Mouse (Mus musculus) heart, postnatal 36 days (tissue): ENCODE data around the gene Otub1. TPM values are rescaled to one million over a fixed set of nuclear protein-coding genes. Genes with fewer than 3 reads are reported as not detected.
A peak's percentile ranks its signal among the peaks of the same experiment; 100 is the strongest.

Experiments used
- DNase-seq, 2 experiments: peaks; one replicate each; pipeline ENCODE4 v3.0.0; 2021 to 2022
- intact Hi-C: fragments of 180-260 bp; cut with DNase I; formaldehyde crosslinking; loops from one replicate; pipeline ENCODE4 v1.15.1; 2025
- total RNA-seq, 2 experiments: library from RNA; stranded (reverse); gene quantifications; 2 replicates each; pipeline ENCODE4 v1.2.3; 2021

Gene Otub1
- total RNA-seq, 2 experiments from 2014 or later = 72.2 to 72.6 TPM

GRCm38 (mm10) chr19:7178841-7179452, 27.2 kb downstream of the Otub1 start:
- intact Hi-C loops = no loop called here
- no peak for DNase-seq

GRCm38 (mm10) chr19:7177804-7178511, 28.2 kb downstream of the Otub1 start:
- DNase-seq = no peak
- intact Hi-C loops = no loop called here

GRCm38 (mm10) chr19:7176041-7176696, 29.9 kb downstream of the Otub1 start:
- no peak for DNase-seq
- intact Hi-C loops = no loop called here

- DNase-seq = no peak
- intact Hi-C loops = no loop called here
Measured at GRCm38 (mm10) chr19:7172051-7172866, 33.9 kb downstream of the Otub1 start.

GRCm38 (mm10) chr19:7171447-7171846, 34.7 kb downstream of the Otub1 start:
- intact Hi-C loops = no loop called here
- no peak for DNase-seq

- DNase-seq = no peak
Measured at GRCm38 (mm10) chr19:7170916-7171315, 35.2 kb downstream of the Otub1 start.

GRCm38 (mm10) chr19:7168423-7168822, 37.7 kb downstream of the Otub1 start:
- no peak for DNase-seq
- intact Hi-C loops = no loop called here

More at GRCm38 (mm10) chr19:7170916-7171315, 35.2 kb downstream of the Otub1 start:
- intact Hi-C loops = no loop called here

GRCm38 (mm10) chr19:7166767-7167166, 39.3 kb downstream of the Otub1 start:
- intact Hi-C loops = no loop called here

GRCm38 (mm10) chr19:7166200-7166711, 39.9 kb downstream of the Otub1 start:
- intact Hi-C loops = no loop called here
- no peak for DNase-seq

More at GRCm38 (mm10) chr19:7166767-7167166, 39.3 kb downstream of the Otub1 start:
- no peak for DNase-seq

GRCm38 (mm10) chr19:7165509-7166199, 40.5 kb downstream of the Otub1 start:
- intact Hi-C loops = no loop called here

GRCm38 (mm10) chr19:7164820-7165323, 41.2 kb downstream of the Otub1 start:
- DNase-seq = no peak
- intact Hi-C loops = no loop called here

More at GRCm38 (mm10) chr19:7165509-7166199, 40.5 kb downstream of the Otub1 start:
- DNase-seq = peak in 1 of 2 experiments; percentile 15

GRCm38 (mm10) chr19:7164238-7164637, 41.9 kb downstream of the Otub1 start:
- intact Hi-C loops = no loop called here
- DNase-seq = no peak

GRCm38 (mm10) chr19:7161064-7161463, 45.1 kb downstream of the Otub1 start:
- intact Hi-C loops = no loop called here
- DNase-seq = no peak

GRCm38 (mm10) chr19:7160151-7160906, 45.8 kb downstream of the Otub1 start:
- intact Hi-C loops = loop anchor here (1.0 kb wide), 1 partner anchor 92 kb away; no protein-coding TSS in a partner anchor
- DNase-seq = no peak

- no peak for DNase-seq
- intact Hi-C loops = no loop called here
Measured at GRCm38 (mm10) chr19:7157734-7158133, 48.4 kb downstream of the Otub1 start.

GRCm38 (mm10) chr19:7155196-7155595, 50.9 kb downstream of the Otub1 start:
- no peak for DNase-seq
- intact Hi-C loops = no loop called here

GRCm38 (mm10) chr19:7153232-7153631, 52.9 kb downstream of the Otub1 start:
- no peak for DNase-seq
- intact Hi-C loops = no loop called here

GRCm38 (mm10) chr19:7151927-7152653, 54.0 kb downstream of the Otub1 start:
- intact Hi-C loops = no loop called here

More at GRCm38 (mm10) chr19:7151927-7152653, 54.0 kb downstream of the Otub1 start:
- no peak for DNase-seq
